Mouse (Mus musculus) lung, postnatal 0 days (tissue): ENCODE measurements around the gene Prox1.

Experiments used
- CTCF ChIP-seq: IDR thresholded peaks from 2 replicates; pipeline ENCODE4 v1.5.1; 2016; ENCODE audit warnings: antibody characterized with exemption, mild to moderate bottlenecking
- EP300 ChIP-seq: IDR thresholded peaks from 2 replicates; pipeline ENCODE4 v1.6.1; 2016; ENCODE audit warnings: antibody characterized with exemption, mild to moderate bottlenecking, control low read depth

DNA sequence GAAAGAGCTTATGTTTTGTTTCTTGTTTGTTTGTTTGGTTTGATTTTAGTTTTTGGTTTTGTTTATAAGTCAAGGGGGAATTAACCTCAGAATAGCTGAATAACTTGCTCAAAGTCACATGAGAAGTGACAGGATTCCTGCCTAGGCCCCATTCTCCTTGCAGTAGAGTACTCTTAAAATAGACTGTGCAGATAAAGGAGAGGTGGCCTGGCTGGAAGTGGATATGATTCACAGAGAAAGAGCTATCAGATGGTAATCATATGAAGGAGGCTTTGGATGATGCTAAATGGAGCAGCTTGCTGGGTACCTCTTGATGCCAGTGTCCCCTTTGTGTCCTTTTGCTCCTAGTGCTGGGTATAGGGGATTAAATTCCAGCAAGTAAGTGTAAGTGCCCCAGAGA lies 26.1 kb downstream of the Prox1 start:
- TF ChIP-seq CTCF (no peak), EP300 (no peak)
